Mouse (Mus musculus): Measurements from ENCODE around the gene Gm12184. TPM values are rescaled to one million over a fixed set of nuclear protein-coding genes. Genes with fewer than 3 reads are reported as not detected.

Gm12184 gene
- polyA plus RNA-seq, 1 experiment from 2014 or later, result 7.2 TPM

- Histone ChIP-seq H3K4me1 (0 out of 2 replicates have a peak, but pooled peaks cover 2% of the 10 kb centered on the region), H3K9ac (no peak overlapping the region), H3K4me2 (replicated peaks) (no peak overlapping the region), H3K9me3 (replicated peaks) (no peaks in the 10 kb centered on the region), H3K27me3 (no peaks in the 10 kb centered on the region), H3K36me3 (no peaks in the 10 kb centered on the region), H3K4me3 (no peak overlapping the region), H3K27ac (no peak overlapping the region)
- ATAC-seq (ENCODE audit: low FRiP score), result no peak
- 51% methylated on average over 8 of the region's 8 CpGs for WGBS
These were observed 35.5 kb downstream of the Gm12184 start for GRCm38 (mm10) chr11:48790946-48791345.

- H3K27me3 ChIP-seq, result no peaks in the 10 kb centered on the region
- ATAC-seq (ENCODE audit: low FRiP score), result peak; percentile 47; the same call in 1 of the 2 replicates
- no peaks in the 10 kb centered on the region for H3K9me3 ChIP-seq (replicated peaks)
- H3K4me1 ChIP-seq, result 0 out of 2 replicates have a peak, but pooled peaks cover 2% of the 10 kb centered on the region
- no peaks in the 10 kb centered on the region for H3K36me3 ChIP-seq
- peak overlapping the region; percentile 21 for H3K4me3 ChIP-seq
- no peak overlapping the region for H3K27ac ChIP-seq
- peak overlapping the region; percentile 45 for H3K4me2 ChIP-seq (replicated peaks)
- 20% methylated on average over 20 of the region's 20 CpGs for WGBS
- H3K9ac ChIP-seq, result no peak overlapping the region
These were observed 36.3 kb downstream of the Gm12184 start for GRCm38 (mm10) chr11:48789973-48790823.

GRCm38 (mm10) chr11:48789215-48789614, 37.2 kb downstream of the Gm12184 start:
- Histone ChIP-seq H3K27ac (no peak overlapping the region), H3K27me3 (no peaks in the 10 kb centered on the region), H3K4me3 (no peak overlapping the region), H3K9ac (no peak overlapping the region), H3K4me2 (replicated peaks) (no peak overlapping the region), H3K36me3 (no peaks in the 10 kb centered on the region), H3K4me1 (0 out of 2 replicates have a peak, but pooled peaks cover 2% of the 10 kb centered on the region), H3K9me3 (replicated peaks) (no peaks in the 10 kb centered on the region)
- WGBS, result 85% methylated on average over 5 of the region's 5 CpGs
- no peak for ATAC-seq (ENCODE audit: low FRiP score)

DNA sequence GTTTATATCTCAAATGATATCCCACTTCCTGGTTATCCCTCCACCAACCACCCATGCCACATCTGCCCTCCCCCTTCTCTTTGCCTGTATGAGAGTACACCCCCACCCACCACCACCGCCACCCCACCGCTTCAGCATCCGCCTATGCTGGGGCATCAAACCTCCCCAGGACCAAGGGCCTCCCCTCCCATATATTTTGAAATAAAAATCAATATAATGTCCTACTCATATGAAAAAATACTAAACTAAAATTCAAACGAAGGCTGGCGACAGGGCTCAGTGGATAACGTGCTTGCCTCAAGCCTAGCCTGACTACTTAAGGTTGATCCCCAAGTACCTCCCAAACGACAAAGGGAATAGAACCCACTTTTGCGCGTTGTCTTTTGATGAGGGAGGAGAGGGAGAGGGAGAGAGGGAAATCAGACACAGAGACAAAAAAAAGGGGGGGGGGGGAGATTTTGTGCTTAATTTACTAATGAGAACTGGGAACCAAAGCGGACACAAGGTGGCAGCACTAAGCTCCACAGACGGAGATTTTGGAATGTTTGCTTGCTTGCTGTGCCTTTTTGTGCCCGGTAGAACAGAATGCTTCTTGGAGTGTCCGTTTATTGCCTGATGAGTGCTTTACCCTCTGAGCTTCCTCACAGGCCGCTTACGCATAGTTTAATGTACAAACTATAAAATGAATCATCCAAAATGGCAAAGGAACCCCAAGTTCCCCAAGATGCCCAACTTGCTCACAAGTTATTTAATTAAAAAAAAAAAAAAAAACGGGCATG, 38.0 kb downstream of the Gm12184 start:
- no peaks in the 10 kb centered on the region for H3K9me3 ChIP-seq (replicated peaks)
- peak overlapping the region; percentile 34 for H3K4me3 ChIP-seq
- H3K36me3 ChIP-seq, result no peaks in the 10 kb centered on the region
- H3K4me2 ChIP-seq (replicated peaks), result peak overlapping the region; percentile 55
- peak; percentile 86 for ATAC-seq (ENCODE audit: low FRiP score)
- H3K4me1 ChIP-seq, result 0 out of 2 replicates have a peak, but pooled peaks cover 2% of the 10 kb centered on the region
- H3K9ac ChIP-seq, result peak overlapping the region; percentile 58
- no peak overlapping the region for H3K27ac ChIP-seq
- H3K27me3 ChIP-seq, result no peaks in the 10 kb centered on the region
- WGBS, result 9% methylated on average over 16 of the region's 16 CpGs

- Histone ChIP-seq H3K4me1 (0 out of 2 replicates have a peak, but pooled peaks cover 2% of the 10 kb centered on the region), H3K36me3 (no peaks in the 10 kb centered on the region), H3K4me2 (replicated peaks) (peak overlapping the region; percentile 55), H3K27ac (no peak overlapping the region), H3K4me3 (peak overlapping the region; percentile 34), H3K27me3 (no peaks in the 10 kb centered on the region), H3K9me3 (replicated peaks) (no peaks in the 10 kb centered on the region), H3K9ac (0 out of 2 replicates have a peak overlapping the region, but pooled peaks have one; percentile 3)
- peak; percentile 64 for ATAC-seq (ENCODE audit: low FRiP score)
- WGBS, result 50% methylated on average over 10 of the region's 10 CpGs
These were observed 38.8 kb downstream of the Gm12184 start for GRCm38 (mm10) chr11:48787455-48788211.

DNA sequence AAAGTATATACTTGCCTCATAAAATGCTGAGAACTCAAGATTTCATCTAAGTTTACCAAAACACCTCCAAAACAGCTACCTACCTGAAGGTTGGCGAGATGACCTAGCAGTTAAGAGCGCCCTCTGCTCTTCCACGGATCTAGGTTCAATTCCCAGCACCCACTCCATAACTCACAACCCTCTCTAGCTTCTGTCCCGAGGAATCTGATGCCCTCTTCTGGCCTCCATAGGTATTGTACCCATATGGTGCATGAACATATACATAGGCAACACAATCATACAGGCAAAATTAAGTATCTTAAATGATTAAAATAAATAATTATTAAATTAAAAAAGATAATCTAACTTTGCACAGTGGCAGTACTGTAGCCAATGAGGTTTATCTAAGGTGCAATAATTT, 44.2 kb downstream of the Gm12184 start:
- no peak for ATAC-seq (ENCODE audit: low FRiP score)
- 88% methylated on average over 4 of the region's 4 CpGs for WGBS

DNA sequence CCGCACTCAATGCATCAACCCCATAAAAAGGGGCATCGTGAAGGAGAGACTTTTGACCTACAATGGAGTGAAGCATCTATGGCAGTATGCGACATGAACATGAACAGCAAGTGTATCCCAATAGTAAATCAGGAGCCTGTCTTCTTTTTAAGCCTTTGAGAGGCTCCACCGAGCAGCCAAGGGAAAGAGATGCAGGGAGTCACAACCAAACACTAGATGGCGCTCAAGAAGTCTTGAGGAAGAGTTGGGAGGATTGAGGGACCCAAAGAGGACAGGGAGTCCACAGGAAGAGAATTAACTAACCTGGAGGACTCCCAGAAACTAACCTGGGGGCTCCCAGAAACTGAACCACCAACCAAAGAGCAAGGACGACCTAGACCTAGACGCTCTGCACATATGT, 47.0 kb downstream of the Gm12184 start:
- no peaks in the 10 kb centered on the region for H3K36me3 ChIP-seq
- no peak overlapping the region for H3K9ac ChIP-seq
- H3K4me3 ChIP-seq, result no peak overlapping the region
- H3K4me2 ChIP-seq (replicated peaks), result no peak overlapping the region
- no peak for ATAC-seq (ENCODE audit: low FRiP score)
- H3K9me3 ChIP-seq (replicated peaks), result no peaks in the 10 kb centered on the region
- 30% methylated on average over 7 of the region's 7 CpGs for WGBS
- no peaks in the 10 kb centered on the region for H3K4me1 ChIP-seq
- H3K27me3 ChIP-seq, result no peaks in the 10 kb centered on the region
- no peak overlapping the region for H3K27ac ChIP-seq

More for the DNA sequence above, 44.2 kb downstream of the Gm12184 start:
- Histone ChIP-seq H3K27ac (no peak overlapping the region), H3K4me3 (no peak overlapping the region), H3K9me3 (replicated peaks) (no peaks in the 10 kb centered on the region), H3K9ac (no peak overlapping the region), H3K27me3 (no peaks in the 10 kb centered on the region), H3K4me2 (replicated peaks) (no peak overlapping the region), H3K36me3 (no peaks in the 10 kb centered on the region), H3K4me1 (no peaks in the 10 kb centered on the region)

GRCm38 (mm10) chr11:48777303-48777702, 49.2 kb downstream of the Gm12184 start:
- WGBS, result 93% methylated on average over 9 of the region's 9 CpGs
- H3K9me3 ChIP-seq (replicated peaks), result no peaks in the 10 kb centered on the region
- no peak overlapping the region for H3K9ac ChIP-seq
- H3K27ac ChIP-seq, result no peak overlapping the region
- no peak overlapping the region for H3K4me2 ChIP-seq (replicated peaks)
- no peaks in the 10 kb centered on the region for H3K4me1 ChIP-seq
- H3K27me3 ChIP-seq, result no peaks in the 10 kb centered on the region
- H3K36me3 ChIP-seq, result no peaks in the 10 kb centered on the region
- ATAC-seq (ENCODE audit: low FRiP score), result no peak
- H3K4me3 ChIP-seq, result no peak overlapping the region

GRCm38 (mm10) chr11:48776664-48777063, 49.8 kb downstream of the Gm12184 start:
- WGBS, result 46% methylated on average over 9 of the region's 9 CpGs
- Histone ChIP-seq H3K9me3 (replicated peaks) (no peaks in the 10 kb centered on the region), H3K4me3 (no peak overlapping the region), H3K4me1 (no peaks in the 10 kb centered on the region), H3K9ac (no peak overlapping the region), H3K27me3 (no peaks in the 10 kb centered on the region), H3K36me3 (no peaks in the 10 kb centered on the region), H3K4me2 (replicated peaks) (no peak overlapping the region), H3K27ac (no peak overlapping the region)
- ATAC-seq (ENCODE audit: low FRiP score), result 0 out of 2 replicates have a peak, but pooled peaks have one; percentile 6

DNA sequence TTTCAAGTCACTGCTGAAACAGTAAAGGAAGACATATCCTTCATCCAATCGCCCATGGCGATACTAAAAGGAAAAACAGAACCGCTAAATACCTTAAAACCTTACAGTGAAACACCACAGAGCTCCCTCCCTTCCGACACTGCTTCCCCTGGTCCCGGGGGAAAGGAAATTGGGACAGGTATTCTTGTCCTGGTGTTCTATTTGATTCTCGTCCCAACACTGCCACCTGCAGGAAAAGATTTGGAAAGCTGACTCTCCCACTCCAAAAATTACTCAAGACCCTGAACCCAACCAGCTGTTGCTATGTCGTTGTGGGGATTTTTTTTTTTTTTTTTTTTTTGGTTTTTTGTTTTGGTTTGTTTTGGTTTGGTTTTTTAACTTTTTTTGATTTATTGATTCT, 51.0 kb downstream of the Gm12184 start:
- no peaks in the 10 kb centered on the region for H3K4me1 ChIP-seq
- no peak overlapping the region for H3K4me3 ChIP-seq
- no peak for ATAC-seq (ENCODE audit: low FRiP score)
- H3K27ac ChIP-seq, result no peak overlapping the region
- H3K9me3 ChIP-seq (replicated peaks), result no peaks in the 10 kb centered on the region
- no peaks in the 10 kb centered on the region for H3K27me3 ChIP-seq
- H3K9ac ChIP-seq, result no peak overlapping the region
- 3% methylated on average over 7 of the region's 7 CpGs for WGBS
- H3K4me2 ChIP-seq (replicated peaks), result 0 out of 2 replicates have a peak overlapping the region, but pooled peaks have one; percentile 18
- no peaks in the 10 kb centered on the region for H3K36me3 ChIP-seq
